Mouse (Mus musculus): ENCODE measurements at regions not wholly inside any gene's neighbourhood (a gene's known extent, or its start where the extent isn't known, plus 50 kb on each side); places are given as distances from the start of the nearest gene placed in this dataset.
"Not testable (repeated sequence)": the region's sequence is repeated elsewhere in the genome, so short reads cannot be mapped to it uniquely, and the experiment has no call there.

GRCm38 (mm10) chr7:83443596-83444278 lies 141.0 kb upstream of the Tmc3 start:
- WGBS: 30% methylated on average over 16 of the region's 16 CpGs
- no peak overlapping the region for H3K27ac ChIP-seq (replicated peaks)
- ATAC-seq (ENCODE audit: low FRiP score): no peak; the same call in 1 of the 2 replicates

GRCm38 (mm10) chr7:83444279-83444615 lies 140.5 kb upstream of the Tmc3 start:
- peaks cover 11% of the 10 kb centered on the region; the same call in 1 of the 2 replicates for H3K4me1 ChIP-seq
- H3K4me3 ChIP-seq (replicated peaks): no peak overlapping the region
- no peaks in the 10 kb centered on the region for H3K36me3 ChIP-seq
- no peak overlapping the region for H3K9ac ChIP-seq (replicated peaks)
- no peaks in the 10 kb centered on the region for H3K9me3 ChIP-seq (replicated peaks)
- no peak overlapping the region for H3K4me2 ChIP-seq
- ATAC-seq (ENCODE audit: low FRiP score): no peak
- no peaks in the 10 kb centered on the region for H3K27me3 ChIP-seq (replicated peaks)
- H3K27ac ChIP-seq (replicated peaks): no peak overlapping the region
- 51% methylated on average over 1 of the region's 1 CpGs for WGBS

More at GRCm38 (mm10) chr7:83443596-83444278, 141.0 kb upstream of the Tmc3 start:
- no peak overlapping the region for H3K4me3 ChIP-seq (replicated peaks)
- no peaks in the 10 kb centered on the region for H3K27me3 ChIP-seq (replicated peaks)
- H3K4me2 ChIP-seq: no peak overlapping the region
- peaks cover 11% of the 10 kb centered on the region; the same call in 1 of the 2 replicates for H3K4me1 ChIP-seq
- no peaks in the 10 kb centered on the region for H3K9me3 ChIP-seq (replicated peaks)
- no peak overlapping the region for H3K9ac ChIP-seq (replicated peaks)
- no peaks in the 10 kb centered on the region for H3K36me3 ChIP-seq

- peaks cover 12% of the 10 kb centered on the region; the same call in 1 of the 2 replicates for H3K4me1 ChIP-seq
- no peaks in the 10 kb centered on the region for H3K36me3 ChIP-seq
- ATAC-seq (ENCODE audit: low FRiP score): no peak
- H3K4me2 ChIP-seq: no peak overlapping the region
- H3K27ac ChIP-seq (replicated peaks): no peak overlapping the region
- no peaks in the 10 kb centered on the region for H3K27me3 ChIP-seq (replicated peaks)
- 63% methylated on average over 5 of the region's 5 CpGs for WGBS
- H3K4me3 ChIP-seq (replicated peaks): no peak overlapping the region
- H3K9me3 ChIP-seq (replicated peaks): no peaks in the 10 kb centered on the region
- H3K9ac ChIP-seq (replicated peaks): no peak overlapping the region
Observed at GRCm38 (mm10) chr7:83445181-83445926, 139.4 kb upstream of the Tmc3 start.

GRCm38 (mm10) chr7:83450346-83450745 lies 134.4 kb upstream of the Tmc3 start:
- no peak overlapping the region for H3K4me2 ChIP-seq
- no peaks in the 10 kb centered on the region for H3K9me3 ChIP-seq (replicated peaks)
- H3K27me3 ChIP-seq (replicated peaks): no peaks in the 10 kb centered on the region
- no peak overlapping the region for H3K27ac ChIP-seq (replicated peaks)
- peaks cover 6% of the 10 kb centered on the region; the same call in 1 of the 2 replicates for H3K4me1 ChIP-seq
- no peaks in the 10 kb centered on the region for H3K36me3 ChIP-seq
- H3K9ac ChIP-seq (replicated peaks): no peak overlapping the region
- no peak overlapping the region for H3K4me3 ChIP-seq (replicated peaks)
- no peak for ATAC-seq (ENCODE audit: low FRiP score)
- WGBS: 75% methylated on average over 3 of the region's 3 CpGs

- no peak overlapping the region for H3K27ac ChIP-seq (replicated peaks)
- H3K27me3 ChIP-seq (replicated peaks): no peaks in the 10 kb centered on the region
- no peak overlapping the region for H3K4me3 ChIP-seq (replicated peaks)
- no peak overlapping the region for H3K9ac ChIP-seq (replicated peaks)
- H3K4me2 ChIP-seq: no peak overlapping the region
- H3K36me3 ChIP-seq: no peaks in the 10 kb centered on the region
- ATAC-seq (ENCODE audit: low FRiP score): no peak
- no peaks in the 10 kb centered on the region for H3K9me3 ChIP-seq (replicated peaks)
- 62% methylated on average over 7 of the region's 7 CpGs for WGBS
- H3K4me1 ChIP-seq: peaks cover 6% of the 10 kb centered on the region; the same call in 1 of the 2 replicates
Observed at GRCm38 (mm10) chr7:83452309-83452708, 132.4 kb upstream of the Tmc3 start.

- Histone ChIP-seq H3K4me3 (replicated peaks) (no peak overlapping the region), H3K4me1 (no peaks in the 10 kb centered on the region), H3K27me3 (replicated peaks) (no peaks in the 10 kb centered on the region), H3K9ac (replicated peaks) (no peak overlapping the region), H3K9me3 (replicated peaks) (no peaks in the 10 kb centered on the region), H3K4me2 (no peak overlapping the region), H3K36me3 (no peaks in the 10 kb centered on the region), H3K27ac (replicated peaks) (no peak overlapping the region)
- 83% methylated on average over 3 of the region's 3 CpGs for WGBS
- no peak for ATAC-seq (ENCODE audit: low FRiP score)
Observed at GRCm38 (mm10) chr7:83459520-83459919, 125.2 kb upstream of the Tmc3 start.

- no peak overlapping the region for H3K4me3 ChIP-seq (replicated peaks)
- H3K9me3 ChIP-seq (replicated peaks): no peaks in the 10 kb centered on the region
- H3K4me2 ChIP-seq: no peak overlapping the region
- 86% methylated on average over 8 of the region's 8 CpGs for WGBS
- no peaks in the 10 kb centered on the region for H3K36me3 ChIP-seq
- no peak overlapping the region for H3K27ac ChIP-seq (replicated peaks)
- H3K4me1 ChIP-seq: peaks cover 3% of the 10 kb centered on the region; the same call in 1 of the 2 replicates
- no peak overlapping the region for H3K9ac ChIP-seq (replicated peaks)
- H3K27me3 ChIP-seq (replicated peaks): no peaks in the 10 kb centered on the region
- ATAC-seq (ENCODE audit: low FRiP score): no peak
Observed at GRCm38 (mm10) chr7:83467006-83467405, 117.7 kb upstream of the Tmc3 start.

- H3K4me1 ChIP-seq; H3K27me3 ChIP-seq (replicated peaks); H3K36me3 ChIP-seq; H3K4me3 ChIP-seq (replicated peaks); H3K9me3 ChIP-seq (replicated peaks); H3K4me2 ChIP-seq; H3K9ac ChIP-seq (replicated peaks); H3K27ac ChIP-seq (replicated peaks); ATAC-seq (ENCODE audit: low FRiP score): not testable (repeated sequence)
- 89% methylated on average over 4 of the region's 4 CpGs for WGBS
Observed at GRCm38 (mm10) chr7:83469856-83470255, 114.9 kb upstream of the Tmc3 start.

- H3K9ac ChIP-seq (replicated peaks): no peak overlapping the region
- H3K4me2 ChIP-seq: no peak overlapping the region
- H3K36me3 ChIP-seq: no peaks in the 10 kb centered on the region
- H3K4me1 ChIP-seq: peaks cover 11% of the 10 kb centered on the region
- no peaks in the 10 kb centered on the region for H3K9me3 ChIP-seq (replicated peaks)
- H3K27me3 ChIP-seq (replicated peaks): no peaks in the 10 kb centered on the region
- no peak overlapping the region for H3K27ac ChIP-seq (replicated peaks)
- WGBS: 62% methylated on average over 2 of the region's 2 CpGs
- ATAC-seq (ENCODE audit: low FRiP score): no peak
- no peak overlapping the region for H3K4me3 ChIP-seq (replicated peaks)
Observed at GRCm38 (mm10) chr7:83471111-83471510, 113.6 kb upstream of the Tmc3 start.

- no peaks in the 10 kb centered on the region for H3K27me3 ChIP-seq (replicated peaks)
- no peak overlapping the region for H3K4me3 ChIP-seq (replicated peaks)
- H3K36me3 ChIP-seq: no peaks in the 10 kb centered on the region
- no peak for ATAC-seq (ENCODE audit: low FRiP score)
- no peaks in the 10 kb centered on the region for H3K9me3 ChIP-seq (replicated peaks)
- WGBS: 90% methylated on average over 2 of the region's 2 CpGs
- H3K27ac ChIP-seq (replicated peaks): no peak overlapping the region
- H3K4me2 ChIP-seq: no peak overlapping the region
- peaks cover 26% of the 10 kb centered on the region for H3K4me1 ChIP-seq
- no peak overlapping the region for H3K9ac ChIP-seq (replicated peaks)
Observed at GRCm38 (mm10) chr7:83474471-83474870, 110.3 kb upstream of the Tmc3 start.

- H3K4me2 ChIP-seq: no peak overlapping the region
- H3K9me3 ChIP-seq (replicated peaks): no peaks in the 10 kb centered on the region
- 84% methylated on average over 3 of the region's 3 CpGs for WGBS
- no peaks in the 10 kb centered on the region for H3K27me3 ChIP-seq (replicated peaks)
- no peak for ATAC-seq (ENCODE audit: low FRiP score)
- H3K4me3 ChIP-seq (replicated peaks): no peak overlapping the region
- H3K27ac ChIP-seq (replicated peaks): no peak overlapping the region
- no peaks in the 10 kb centered on the region for H3K36me3 ChIP-seq
- no peak overlapping the region for H3K9ac ChIP-seq (replicated peaks)
- peaks cover 26% of the 10 kb centered on the region for H3K4me1 ChIP-seq
Observed at GRCm38 (mm10) chr7:83474986-83475385, 109.7 kb upstream of the Tmc3 start.

Data from neural tube, embryonic 15.5 days (tissue).